ENCODE assay signal across 23 mouse cellular contexts in the genomic region with DNA sequence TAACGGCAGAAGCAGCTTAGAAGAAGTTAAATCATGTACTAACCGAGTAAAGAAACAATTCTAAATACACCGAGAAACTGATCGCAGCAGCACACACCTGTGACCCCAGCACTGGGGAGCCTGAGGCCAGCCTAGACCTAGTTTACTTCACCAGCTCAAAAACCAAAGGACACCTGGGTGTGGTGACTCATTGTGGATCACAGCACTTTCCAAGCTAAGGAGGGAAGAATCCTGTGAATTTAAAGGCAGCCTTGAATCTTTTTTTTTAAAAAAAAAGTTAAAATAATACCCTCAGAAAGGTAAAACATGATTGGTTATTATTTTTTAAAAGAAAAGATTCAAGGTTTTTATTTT. TPM values are rescaled to one million over a fixed set of nuclear protein-coding genes. Genes with fewer than 3 reads are reported as not detected.
A peak's percentile ranks its signal among the peaks of the same experiment; 100 is the strongest.
DNase-seq lines count a peak whose midpoint lies in the region; ATAC-seq and TF ChIP-seq lines count a peak whose summit lies in the region.
"Had no signal": no experiment of that assay in that cellular context is flagged by ENCODE, and none has a peak within 500 bp of the region (broad histone marks: within the 10 kb centered on the region; RNA-seq: fewer than 3 reads in every experiment).

No protein-coding gene starts in this region.

- no peak overlapping the region for H3K4me3 ChIP-seq in gastrocnemius, adult 2 months
- no peak overlapping the region for H3K4me3 ChIP-seq in kidney, postnatal 0 days (replicated peaks; ENCODE audit: low read depth, low read length)
- H3K4me3 ChIP-seq in neural tube, embryonic 13.5 days: no peak overlapping the region
- H3K4me3 ChIP-seq: embryonic facial prominence, embryonic 12.5 days; hindbrain, embryonic 10.5 days; kidney, embryonic 15.5 days; midbrain, embryonic 10.5 days; myocyte had no signal

- TF ChIP-seq CTCF in gastrocnemius, adult 2 months (IDR thresholded peaks at IDR 0.05): no peak
- TF ChIP-seq CTCF in kidney, postnatal 0 days (IDR thresholded peaks at IDR 0.05; ENCODE audit: low read depth): no peak

- no peak overlapping the region for H3K4me2 ChIP-seq in kidney, postnatal 0 days (ENCODE audit: low read length)
- no peak overlapping the region for H3K4me2 ChIP-seq in neural tube, embryonic 13.5 days
- H3K4me2 ChIP-seq: embryonic facial prominence, embryonic 12.5 days; heart, embryonic 11.5 days; kidney, embryonic 15.5 days had no signal

- DNase-seq in gastrocnemius, adult 2 months: no peak
- DNase-seq in gastrocnemius, postnatal 14 days: no peak
- DNase-seq in kidney, postnatal 0 days (ENCODE audit: low spot score): no peak
- DNase-seq in kidney, postnatal 10 days: no peak
- DNase-seq in neural tube, embryonic 10.5 days (ENCODE audit: extremely low spot score, low spot score): no peak
- DNase-seq in left cerebral cortex, adult 8-10 months (ENCODE audit: low spot score in 2 of 2): no peak
- DNase-seq: adrenal gland, adult 2 months; cerebellum, adult 11-12 months; cerebellum, postnatal 25 days; kidney, adult 11 months; layer of hippocampus, adult 9-11 months; lung, adult 18-20 months; lung, postnatal 10 days; thymus, adult 18-20 months had no signal

- no peaks in the 10 kb centered on the region for H3K27me3 ChIP-seq in kidney, postnatal 0 days (ENCODE audit: insufficient read depth, low read length)
- H3K27me3 ChIP-seq in neural tube, embryonic 13.5 days: no peaks in the 10 kb centered on the region
- H3K27me3 ChIP-seq: embryonic facial prominence, embryonic 12.5 days; kidney, embryonic 15.5 days had no signal

- H3K36me3 ChIP-seq in kidney, postnatal 0 days (ENCODE audit: insufficient read depth, low read length): peaks cover 12% of the 10 kb centered on the region
- H3K36me3 ChIP-seq in neural tube, embryonic 13.5 days: peaks cover 26% of the 10 kb centered on the region

- intact Hi-C loops in gastrocnemius, adult 2 months (cut with DNase I): no loop called here
- intact Hi-C loops in gastrocnemius, postnatal 14 days (cut with DNase I; ENCODE audit: low total_unique reads): no loop called here

- ATAC-seq in kidney, postnatal 0 days (replicated peaks; ENCODE audit: low FRiP score, low read depth): no peak
- ATAC-seq in neural tube, embryonic 13.5 days (ENCODE audit: low read depth): no peak
- ATAC-seq: CD4-positive, CD25-positive, alpha-beta regulatory T cell, adult 4 months had no signal

- H3K27ac ChIP-seq in gastrocnemius, adult 2 months: 0 out of 2 replicates have a peak overlapping the region, but pooled peaks have one; percentile 6
- peak overlapping the region; percentile 19; the same call in 1 of the 2 replicates for H3K27ac ChIP-seq in kidney, postnatal 0 days
- 0 out of 2 replicates have a peak overlapping the region, but pooled peaks have one; percentile 33 for H3K27ac ChIP-seq in neural tube, embryonic 13.5 days (replicated peaks)
- H3K27ac ChIP-seq: embryonic facial prominence, embryonic 12.5 days; hindbrain, embryonic 10.5 days; kidney, embryonic 15.5 days; midbrain, embryonic 10.5 days had no signal

- H3K9ac ChIP-seq in kidney, postnatal 0 days (ENCODE audit: low read depth, low read length): no peak overlapping the region
- H3K9ac ChIP-seq in neural tube, embryonic 13.5 days: no peak overlapping the region
- H3K9ac ChIP-seq: embryonic facial prominence, embryonic 12.5 days; kidney, embryonic 15.5 days had no signal

- H3K4me1 ChIP-seq in kidney, postnatal 0 days (replicated peaks; ENCODE audit: insufficient read depth, low read length): peaks cover 3% of the 10 kb centered on the region; the same call in 1 of the 2 replicates
- peaks cover 44% of the 10 kb centered on the region for H3K4me1 ChIP-seq in neural tube, embryonic 13.5 days (replicated peaks)

- no peaks in the 10 kb centered on the region for H3K9me3 ChIP-seq in kidney, postnatal 0 days (replicated peaks; ENCODE audit: low read length)
- no peaks in the 10 kb centered on the region for H3K9me3 ChIP-seq in neural tube, embryonic 13.5 days
- H3K9me3 ChIP-seq: embryonic facial prominence, embryonic 12.5 days; G1E; hindbrain, embryonic 10.5 days; kidney, embryonic 15.5 days; midbrain, embryonic 10.5 days had no signal

- WGBS in kidney, postnatal 0 days: 67% methylated on average over 4 of the region's 4 CpGs
- WGBS in neural tube, embryonic 13.5 days: 86% methylated on average over 4 of the region's 4 CpGs

RNA-seq across cellular contexts. Expression of gene Bptf, which starts 24.2 kb away (rescaled TPM):
- 10 to 100 TPM; 22.4 to 24.2 TPM for total RNA-seq in gastrocnemius, adult 2 months (2021)
- total RNA-seq in gastrocnemius, postnatal 14 days (2021): 10 to 100 TPM; 20.5 to 22.6 TPM
- 22.9 and 24.1 TPM in 2 replicates for polyA plus RNA-seq in kidney, postnatal 0 days (2015; fragmentation: Nextera tagmentation; extraction: Ambion mirVana)
- polyA plus RNA-seq in neural tube, embryonic 13.5 days (2015; fragmentation: Nextera tagmentation; extraction: Ambion mirVana): 28.7 and 34.1 TPM in 2 replicates
- 10 to 100 TPM; 62.9 to 76.6 (median 65.4) TPM for total RNA-seq in left cerebral cortex, adult 8-10 months (2022)
